Mouse (Mus musculus) thymus, adult 2 months (tissue): ENCODE results near the gene Irs1. TPM values are rescaled to one million over a fixed set of nuclear protein-coding genes. Genes with fewer than 3 reads are reported as not detected.

Source experiments
- DNase-seq: peaks from one replicate; pipeline ENCODE4 v3.0.0; 2021
- H3K27ac ChIP-seq: fragments of 200-500 bp; 2 replicates; pipeline ENCODE4 v1.5.1; 2012; ENCODE audit warnings: low read length, control low read depth; ENCODE audit not compliant: control insufficient read depth, insufficient read depth
- H3K27me3 ChIP-seq: fragments of 200-500 bp; 2 replicates; pipeline ENCODE4 v1.6.1; 2012; ENCODE audit warnings: mild to moderate bottlenecking, low read length, moderate library complexity, mixed read lengths; ENCODE audit not compliant: control insufficient read depth, insufficient read depth
- H3K36me3 ChIP-seq: fragments of 200-500 bp; 2 replicates; pipeline ENCODE4 v1.6.1; 2012; ENCODE audit warnings: mild to moderate bottlenecking, low read length, moderate library complexity; ENCODE audit not compliant: control insufficient read depth, insufficient read depth
- H3K4me1 ChIP-seq: fragments of 200-500 bp; replicated peaks from 2 replicates; pipeline ENCODE4 v1.6.1; 2012; ENCODE audit warnings: low read length; ENCODE audit not compliant: control insufficient read depth, insufficient read depth
- H3K4me3 ChIP-seq: fragments of 200-500 bp; 2 replicates; pipeline ENCODE4 v1.5.1; 2012; ENCODE audit warnings: mild to moderate bottlenecking, low read length, control low read depth, moderate library complexity; ENCODE audit not compliant: control insufficient read depth, insufficient read depth
- CTCF ChIP-seq: fragments of 200-500 bp; IDR thresholded peaks from 2 replicates; pipeline ENCODE4 v1.5.1; 2012; ENCODE audit warnings: mild to moderate bottlenecking, control low read depth, low read length, moderate library complexity, borderline replicate concordance; ENCODE audit not compliant: control insufficient read depth, poor library complexity, insufficient read depth; ENCODE audit errors: extremely low read depth
- POLR2A ChIP-seq: fragments of 200-500 bp; IDR thresholded peaks from 2 replicates; pipeline ENCODE4 v1.6.1; 2012; ENCODE audit warnings: mild to moderate bottlenecking, low read length, control low read depth, moderate library complexity; ENCODE audit not compliant: control insufficient read depth, poor library complexity, insufficient read depth; ENCODE audit errors: extremely low read depth
- WGBS: fragments of 180-500 bp; shearing (Covaris S2); methylation state at CpG from one replicate; pipeline ENCODE4 v1.1.7; 2018; 5-methylcytosine and 5-hydroxymethylcytosine counted together
- polyA plus RNA-seq: library from polyadenylated mRNA; depleted of rRNA; stranded (reverse); fragments of >200 nt; gene quantifications from 2 replicates; pipeline ENCODE4 v1.2.3, GENCODE M21; 2012

Gene Irs1
- polyA plus RNA-seq, 1 experiment: 1.8 TPM

DNA sequence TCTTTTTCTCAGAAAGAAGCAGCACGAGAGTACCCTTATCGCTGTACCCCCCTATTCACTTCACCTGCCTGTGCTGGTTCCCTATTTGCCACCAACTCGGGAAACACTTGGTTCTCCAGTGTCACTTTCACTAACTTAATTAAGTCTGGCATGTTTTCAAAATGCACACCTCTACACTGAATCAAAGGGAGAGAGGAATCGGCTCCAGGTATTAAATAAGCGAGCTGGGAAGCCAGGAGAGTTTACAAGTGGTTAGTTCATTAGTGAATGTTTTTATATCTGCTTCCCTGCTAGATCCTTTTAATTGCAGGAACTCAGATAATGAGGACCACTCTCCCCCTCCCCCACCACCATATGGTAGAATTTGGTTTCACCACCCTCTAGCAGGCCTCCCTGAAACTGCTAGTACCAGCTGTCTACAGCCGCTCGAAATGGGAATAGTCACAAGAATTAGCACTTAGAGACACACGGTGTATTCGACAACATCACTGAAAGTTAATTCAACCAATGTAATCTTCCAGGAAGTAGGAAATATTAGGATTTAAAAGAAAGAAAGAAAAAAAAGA is 30.1 kb downstream of the Irs1 start:
- no peak for DNase-seq
- H3K27me3 ChIP-seq: no peaks in the 10 kb centered on the region
- H3K4me1 ChIP-seq: no peaks in the 10 kb centered on the region
- TF ChIP-seq POLR2A (no peak), CTCF (no peak)
- H3K27ac ChIP-seq: no peak overlapping the region
- no peaks in the 10 kb centered on the region for H3K36me3 ChIP-seq
- WGBS: 69% methylated on average over 9 of the region's 9 CpGs
- no peak overlapping the region for H3K4me3 ChIP-seq

DNA sequence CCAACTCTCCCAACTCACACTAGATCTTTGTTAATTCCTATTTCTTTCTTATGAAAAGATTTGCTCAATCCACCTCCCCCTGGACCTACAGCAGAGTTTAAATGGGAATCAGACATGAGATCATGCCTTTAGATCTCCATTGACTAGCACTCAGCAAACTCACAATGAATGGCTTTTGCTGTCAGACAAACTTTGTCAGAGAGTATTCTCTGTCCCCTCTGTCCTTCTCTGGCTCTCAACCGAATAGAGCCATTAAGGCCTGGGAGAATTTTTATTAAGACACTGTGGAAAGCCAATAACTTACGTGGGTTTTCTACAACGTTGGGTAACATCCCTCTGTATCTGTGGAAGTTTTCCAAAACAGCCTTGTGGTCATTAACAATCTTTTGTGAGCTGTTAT is 31.2 kb downstream of the Irs1 start:
- Histone ChIP-seq H3K36me3 (no peaks in the 10 kb centered on the region), H3K27ac (no peak overlapping the region), H3K4me1 (no peaks in the 10 kb centered on the region), H3K4me3 (no peak overlapping the region), H3K27me3 (no peaks in the 10 kb centered on the region)
- no peak for DNase-seq
- 84% methylated on average over 3 of the region's 3 CpGs for WGBS
- no peak for TF ChIP-seq POLR2A

DNA sequence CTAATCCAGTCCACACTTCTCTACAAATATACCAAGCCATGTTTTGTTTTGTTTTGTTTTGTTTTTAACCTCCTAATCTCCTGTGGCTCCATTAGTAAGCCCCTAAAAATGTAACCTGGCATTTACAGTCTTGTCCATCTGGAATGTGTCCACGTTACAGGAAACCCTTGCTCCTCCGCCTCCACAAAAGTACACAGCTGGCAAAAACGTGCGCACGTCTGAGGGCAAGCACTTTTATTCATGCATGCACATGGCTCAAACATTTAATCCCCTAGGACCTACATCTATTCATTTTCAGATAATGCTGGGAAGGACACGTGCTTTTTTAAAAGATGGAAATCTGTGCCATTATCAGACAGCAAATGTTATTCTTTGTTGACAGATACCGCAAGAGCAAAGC is 32.9 kb downstream of the Irs1 start:
- Histone ChIP-seq H3K4me3 (no peak overlapping the region), H3K27ac (no peak overlapping the region), H3K36me3 (no peaks in the 10 kb centered on the region), H3K4me1 (no peaks in the 10 kb centered on the region), H3K27me3 (no peaks in the 10 kb centered on the region)
- no peak for DNase-seq
- no peak for TF ChIP-seq POLR2A
- no peak for TF ChIP-seq CTCF
- 84% methylated on average over 7 of the region's 7 CpGs for WGBS

DNA sequence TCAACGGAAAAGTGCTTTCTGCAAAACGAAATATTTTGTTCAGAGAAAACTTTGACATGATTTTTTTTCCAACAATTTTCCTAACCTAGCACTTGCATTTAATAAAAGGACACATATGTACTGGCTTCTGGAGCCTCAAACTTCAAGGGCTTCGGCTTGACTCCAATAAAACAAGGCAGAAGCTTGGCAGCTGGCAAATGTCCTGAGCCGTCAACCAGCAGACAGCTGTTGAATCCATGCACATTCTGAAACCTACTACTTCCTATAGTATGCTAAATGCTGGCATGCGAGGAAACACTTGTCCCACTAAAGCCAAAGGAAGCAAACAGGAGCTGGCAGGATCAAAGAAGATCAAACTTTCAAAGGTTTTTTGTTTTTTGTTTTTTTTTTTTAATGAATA is 33.8 kb downstream of the Irs1 start:
- 69% methylated on average over 5 of the region's 5 CpGs for WGBS
- no peak for DNase-seq
- H3K27me3 ChIP-seq: no peaks in the 10 kb centered on the region

DNA sequence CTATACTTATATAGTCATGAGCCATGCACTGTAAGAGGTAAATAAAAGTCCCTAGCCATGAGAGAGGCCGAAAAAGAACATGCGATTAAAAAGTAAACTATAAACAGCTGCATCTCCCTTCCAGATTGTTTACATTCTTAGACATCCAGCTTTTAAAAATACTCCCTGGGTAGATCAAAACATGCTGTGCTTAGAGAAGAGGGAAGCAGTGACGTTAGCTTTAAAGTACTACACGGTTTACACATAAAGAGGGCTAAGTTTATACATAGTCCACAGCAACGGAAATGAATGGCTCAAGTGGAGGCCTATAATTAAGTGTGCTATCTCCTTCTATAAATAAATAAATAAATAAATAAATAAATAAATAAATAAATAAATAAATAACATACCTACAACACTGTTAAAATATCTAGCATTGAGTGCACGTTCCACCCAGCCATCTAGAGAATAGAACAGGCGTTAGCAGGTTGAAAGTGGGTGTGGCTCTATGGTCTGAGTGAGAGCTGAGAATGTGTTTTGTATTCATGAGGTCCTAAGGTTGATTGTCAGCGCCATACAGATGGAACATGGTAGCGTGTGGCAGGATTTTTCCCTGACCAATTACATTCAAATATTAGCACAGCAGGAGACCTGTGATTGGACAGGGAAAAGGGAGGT is 37.3 kb downstream of the Irs1 start:
- TF ChIP-seq POLR2A: no peak
- TF ChIP-seq CTCF: no peak
- Histone ChIP-seq H3K27me3 (no peaks in the 10 kb centered on the region), H3K27ac (no peak overlapping the region), H3K36me3 (no peaks in the 10 kb centered on the region), H3K4me1 (no peaks in the 10 kb centered on the region), H3K4me3 (no peak overlapping the region)
- DNase-seq: no peak
- 91% methylated on average over 9 of the region's 9 CpGs for WGBS

More for the DNA sequence above, 33.8 kb downstream of the Irs1 start:
- TF ChIP-seq POLR2A (no peak), CTCF (no peak)
- Histone ChIP-seq H3K27ac (no peak overlapping the region), H3K4me1 (no peaks in the 10 kb centered on the region), H3K36me3 (no peaks in the 10 kb centered on the region), H3K4me3 (no peak overlapping the region)

DNA sequence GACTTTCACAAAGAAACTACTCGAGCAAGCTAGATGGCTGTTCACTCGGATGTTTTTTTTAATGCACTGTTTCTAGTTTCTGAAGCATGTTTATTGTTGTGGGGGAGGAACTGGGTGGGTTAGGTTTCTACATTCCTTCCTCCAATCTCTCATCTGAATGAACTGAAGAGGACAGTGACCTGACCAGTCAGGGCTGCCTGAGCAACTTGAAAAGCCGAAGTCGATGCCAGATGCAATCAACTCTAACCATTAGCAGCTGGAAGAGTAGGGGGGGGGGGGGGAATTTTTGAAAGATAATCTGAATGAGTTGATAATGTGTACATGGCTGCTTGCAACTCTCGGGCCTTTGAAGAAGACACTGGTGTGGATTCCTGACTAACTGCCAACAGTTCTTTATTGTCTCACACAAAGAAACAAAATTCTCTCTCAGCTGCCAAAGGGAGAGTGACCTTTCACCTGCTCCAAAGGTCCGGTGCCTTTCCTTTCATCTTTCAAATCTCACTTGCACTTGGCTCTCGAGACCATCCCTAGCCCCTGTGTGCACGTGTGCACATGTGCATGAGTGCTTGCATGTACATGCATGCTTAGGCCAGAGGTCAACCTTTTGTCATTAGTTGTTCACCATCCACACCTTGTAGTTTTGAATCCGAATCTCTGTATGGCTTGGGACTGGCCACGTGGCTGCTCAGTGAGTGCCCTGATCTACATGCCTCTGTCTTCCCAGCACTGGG is 43.8 kb downstream of the Irs1 start:
- H3K4me1 ChIP-seq: no peaks in the 10 kb centered on the region
- 86% methylated on average over 10 of the region's 10 CpGs for WGBS
- no peak overlapping the region for H3K4me3 ChIP-seq
- no peak overlapping the region for H3K27ac ChIP-seq
- TF ChIP-seq CTCF (no peak), POLR2A (no peak)
- H3K36me3 ChIP-seq: no peaks in the 10 kb centered on the region
- no peaks in the 10 kb centered on the region for H3K27me3 ChIP-seq
- no peak for DNase-seq

DNA sequence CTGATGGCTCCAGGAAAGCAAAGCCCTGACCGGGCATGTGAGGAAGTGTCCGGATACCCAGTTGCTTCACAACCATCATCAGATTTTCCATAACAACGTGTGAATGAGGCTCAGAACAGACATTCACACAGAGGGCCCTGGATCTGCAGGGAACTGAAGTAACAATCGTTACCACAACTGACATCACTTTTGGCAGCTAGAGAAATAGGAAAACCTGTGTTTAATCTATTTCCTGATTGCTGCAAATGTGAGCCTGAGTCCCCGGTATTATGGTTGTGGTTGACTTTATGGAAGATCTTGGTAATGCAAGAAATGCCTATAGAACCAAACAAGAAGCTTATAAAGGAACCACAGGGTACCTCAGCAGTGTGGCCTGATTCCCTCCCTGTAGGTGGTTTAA is 46.2 kb downstream of the Irs1 start:
- TF ChIP-seq CTCF (no peak), POLR2A (no peak)
- H3K27ac ChIP-seq: no peak overlapping the region
- H3K4me3 ChIP-seq: no peak overlapping the region
- no peaks in the 10 kb centered on the region for H3K4me1 ChIP-seq
- H3K36me3 ChIP-seq: no peaks in the 10 kb centered on the region
- 44% methylated on average over 5 of the region's 5 CpGs for WGBS
- no peaks in the 10 kb centered on the region for H3K27me3 ChIP-seq
- no peak for DNase-seq
